Mouse (Mus musculus): ENCODE results near the gene Pald1.

DNA sequence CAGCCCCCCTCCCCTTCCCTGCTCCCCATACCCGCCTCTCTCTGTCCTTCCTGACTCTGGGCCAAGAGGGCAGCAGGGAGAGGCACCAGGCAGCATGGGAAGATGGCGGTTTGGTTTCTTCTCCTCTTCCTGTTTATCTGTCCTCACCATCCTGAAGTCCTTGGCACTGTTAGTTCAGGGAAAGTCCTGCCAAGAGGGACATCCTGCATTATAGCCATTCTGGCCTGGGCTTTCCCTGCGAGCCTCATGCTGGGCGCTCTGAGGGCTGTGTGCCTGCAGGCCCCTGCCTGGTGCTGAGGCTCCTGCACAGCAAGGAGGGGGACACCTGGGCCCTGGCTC, 10.8 kb downstream of the Pald1 start:
- no peak for TF ChIP-seq CTCF (IDR thresholded peaks at IDR 0.05; ENCODE audit: low read depth, low read length)
- TF ChIP-seq POLR2A (IDR thresholded peaks at IDR 0.05; ENCODE audit: borderline replicate concordance, low read depth, low read length): no peak
